Comparison of ENCODE assay signal across 9 mouse cellular contexts in genomic region chr11:84524511-84525270, GRCm38 (mm10). TPM values are rescaled to one million over a fixed set of nuclear protein-coding genes. Genes with fewer than 3 reads are reported as not detected.
DNase-seq lines count a peak whose midpoint lies in the region; ATAC-seq and TF ChIP-seq lines count a peak whose summit lies in the region.
"Had no signal": no experiment of that assay in that cellular context is flagged by ENCODE, and none has a peak within 500 bp of the region (broad histone marks: within the 10 kb centered on the region; RNA-seq: fewer than 3 reads in every experiment).

No protein-coding gene starts in this region.

- DNase-seq in adrenal gland, adult 2 months = peak; percentile 4
- DNase-seq in adrenal gland, postnatal 36 days = no peak
- no peak for DNase-seq in ES-E14 (ENCODE audit: low read depth, low spot score)
- DNase-seq in forebrain, embryonic 11.5 days (ENCODE audit: low spot score) = no peak
- peak; percentile 58 for DNase-seq in kidney, postnatal 14 days
- no peak for DNase-seq in layer of hippocampus, adult 8-10 months (ENCODE audit: low spot score in 2 of 2)
- DNase-seq in gastrocnemius, postnatal 10 days = no peak

- H3K36me3 ChIP-seq in ES-E14 (ENCODE audit: control insufficient read depth, insufficient read depth, low read length, poor library complexity, severe bottlenecking) = no peaks in the 10 kb centered on the region
- H3K36me3 ChIP-seq in forebrain, embryonic 11.5 days (ENCODE audit: control insufficient read depth, insufficient read depth, low read length) = no peaks in the 10 kb centered on the region
- H3K36me3 ChIP-seq in neural tube, embryonic 13.5 days = peaks cover 4% of the 10 kb centered on the region; the same call in 1 of the 2 replicates

- in situ Hi-C loops in ES-E14 (cut with MboI; ENCODE audit: low sequenced_read_pairs in 2 of 2, unreplicated experiment in 2 of 2) = loop anchor here (5.0 to 10.0 kb wide), 4 partner anchors 110 to 1368 kb away; partner anchors contain the start of gene Hnf1b (in 2 of the 2)

- H3K27ac ChIP-seq in ES-E14 (ENCODE audit: insufficient read depth, low read depth, low read length, poor library complexity, severe bottlenecking) = no peak overlapping the region
- H3K27ac ChIP-seq in forebrain, embryonic 11.5 days (ENCODE audit: low read depth, low read length) = no peak overlapping the region
- peak overlapping the region; percentile 91 for H3K27ac ChIP-seq in neural tube, embryonic 13.5 days (replicated peaks)

- ATAC-seq in forebrain, embryonic 11.5 days (replicated peaks; ENCODE audit: low FRiP score) = peak; percentile 36; the same call in 1 of the 2 replicates
- ATAC-seq in neural tube, embryonic 13.5 days (ENCODE audit: low read depth) = peak; percentile 13; the same call in 1 of the 2 replicates

- WGBS in forebrain, embryonic 11.5 days = under 1% methylated on average over 46 of the region's 48 CpGs
- WGBS in neural tube, embryonic 13.5 days = under 1% methylated on average over 48 of the region's 48 CpGs

- no peaks in the 10 kb centered on the region for H3K9me3 ChIP-seq in ES-E14 (ENCODE audit: control insufficient read depth, insufficient read depth, low read depth, low read length)
- no peaks in the 10 kb centered on the region; the same call in 1 of the 2 replicates for H3K9me3 ChIP-seq in forebrain, embryonic 11.5 days (ENCODE audit: control insufficient read depth, low read length)
- no peaks in the 10 kb centered on the region for H3K9me3 ChIP-seq in neural tube, embryonic 13.5 days

- no peak overlapping the region for H3K9ac ChIP-seq in ES-E14 (ENCODE audit: insufficient read depth, low read depth, low read length, poor library complexity, severe bottlenecking)
- peak overlapping the region; percentile 49 for H3K9ac ChIP-seq in forebrain, embryonic 11.5 days (ENCODE audit: low read length)
- H3K9ac ChIP-seq in neural tube, embryonic 13.5 days = peak overlapping the region; percentile 89

- peak overlapping the region; percentile 43 to 45 for H3K4me3 ChIP-seq in ES-E14 (ENCODE audit: insufficient read depth in 1 of 2, low read depth in 1 of 2, low read length in 2 of 2, poor library complexity in 1 of 2, severe bottlenecking in 1 of 2)
- H3K4me3 ChIP-seq in forebrain, embryonic 11.5 days (ENCODE audit: low read depth, low read length) = peak overlapping the region; percentile 45
- H3K4me3 ChIP-seq in neural tube, embryonic 13.5 days = peak overlapping the region; percentile 56
- H3K4me3 ChIP-seq: erythroblast, embryonic 14.5 days had no signal

- H3K4me2 ChIP-seq in forebrain, embryonic 11.5 days (ENCODE audit: low read depth, low read length, severe bottlenecking) = peak overlapping the region; percentile 93
- peak overlapping the region; percentile 66 for H3K4me2 ChIP-seq in neural tube, embryonic 13.5 days

- peaks cover 0 to 6% of the 10 kb centered on the region in 2 experiments; a peak in 1 of 4 replicates for H3K4me1 ChIP-seq in ES-E14 (ENCODE audit: control insufficient read depth in 2 of 2, insufficient read depth in 2 of 2, low read length in 2 of 2, poor library complexity in 1 of 2)
- peaks cover 19% of the 10 kb centered on the region; the same call in 1 of the 2 replicates for H3K4me1 ChIP-seq in forebrain, embryonic 11.5 days (replicated peaks; ENCODE audit: control insufficient read depth, insufficient read depth, low read length)
- peaks cover 47% of the 10 kb centered on the region for H3K4me1 ChIP-seq in neural tube, embryonic 13.5 days (replicated peaks)

- H3K27me3 ChIP-seq in forebrain, embryonic 11.5 days (ENCODE audit: control insufficient read depth, insufficient read depth, low read length) = peaks cover 99% of the 10 kb centered on the region
- peaks cover 100% of the 10 kb centered on the region for H3K27me3 ChIP-seq in neural tube, embryonic 13.5 days

TF ChIP-seq in ES-E14, 5 proteins besides CTCF, POLR2A, EP300 and RAD21:
- 0 out of 2 replicates have a peak, but pooled peaks have one; percentile 16 for TF ChIP-seq ZNF384 (IDR thresholded peaks at IDR 0.05; ENCODE audit: low read depth, low read length)
- no peak for TF ChIP-seq MAFK (IDR thresholded peaks at IDR 0.05; ENCODE audit: insufficient read depth, low read depth, low read length)

RNA-seq across cellular contexts. Expression of gene Lhx1, which starts 0.6 kb away (rescaled TPM):
- total RNA-seq in adrenal gland, adult 2 months (2021) = not detected
- not detected in 2 replicates for polyA plus RNA-seq in adrenal gland, adult 2 months (2012; rRNA removed)
- not detected for total RNA-seq in adrenal gland, postnatal 36 days (2021)
- total RNA-seq in ES-E14 (2012; rRNA removed) = 0.09 TPM in 1 of 2 replicates, not detected in the other
- 9.4 and 10.9 TPM in 2 replicates for polyA plus RNA-seq in forebrain, embryonic 11.5 days (2014; fragmentation: Nextera tagmentation; extraction: Ambion mirVana)
- 50.0 and 58.8 TPM in 2 replicates for polyA plus RNA-seq in neural tube, embryonic 13.5 days (2015; fragmentation: Nextera tagmentation; extraction: Ambion mirVana)
- total RNA-seq in layer of hippocampus, adult 8-10 months (2022) = under 1 TPM in 3 of 4 experiments, not detected in 1; 0.08 to 0.43 (median 0.18) TPM
- not detected for total RNA-seq in gastrocnemius, postnatal 10 days (2021)
- polyA plus RNA-seq: erythroblast, embryonic 14.5 days had no signal

RNA-seq across cellular contexts. Expression of gene Aatf, which starts 11.4 kb away (rescaled TPM):
- total RNA-seq in adrenal gland, adult 2 months (2021) = 10 to 100 TPM; 21.1 to 24.8 TPM
- 4.1 and 7.2 TPM in 2 replicates for polyA plus RNA-seq in adrenal gland, adult 2 months (2012; rRNA removed)
- 10 to 100 TPM; 20.8 to 23.2 TPM for total RNA-seq in adrenal gland, postnatal 36 days (2021)
- 39.5 and 55.5 TPM in 2 replicates for total RNA-seq in ES-E14 (2012; rRNA removed)
- polyA plus RNA-seq in forebrain, embryonic 11.5 days (2014; fragmentation: Nextera tagmentation; extraction: Ambion mirVana) = 53.6 and 54.8 TPM in 2 replicates
- 50.0 and 51.7 TPM in 2 replicates for polyA plus RNA-seq in neural tube, embryonic 13.5 days (2015; fragmentation: Nextera tagmentation; extraction: Ambion mirVana)
- total RNA-seq in layer of hippocampus, adult 8-10 months (2022) = 10 to 100 TPM; 20.1 to 24.8 (median 21.7) TPM
- 10 to 100 TPM; 13.0 to 15.7 TPM for total RNA-seq in gastrocnemius, postnatal 10 days (2021)

Comparison
In these comparisons a context has a peak if more than half of its experiments do, and no peak if none do; other contexts are left out.
1. DNase-seq: peak in adrenal gland, adult 2 months (single experiment) and kidney, postnatal 14 days (single experiment); none in adrenal gland, postnatal 36 days (0 of 2), ES-E14 (single experiment), forebrain, embryonic 11.5 days (single experiment), layer of hippocampus, adult 8-10 months (0 of 2) and gastrocnemius, postnatal 10 days (single experiment).
2. Peak in every context shown above with its lines, with median percentiles within 50 percentile points of each other: H3K4me3 ChIP-seq.